Mouse (Mus musculus): ENCODE results near the gene Cdipt. TPM values are rescaled to one million over a fixed set of nuclear protein-coding genes. Genes with fewer than 3 reads are reported as not detected.

The Cdipt gene
- total and polyA plus RNA-seq, 2 experiments from 2014 or later, result 142 to 244 TPM

DNA sequence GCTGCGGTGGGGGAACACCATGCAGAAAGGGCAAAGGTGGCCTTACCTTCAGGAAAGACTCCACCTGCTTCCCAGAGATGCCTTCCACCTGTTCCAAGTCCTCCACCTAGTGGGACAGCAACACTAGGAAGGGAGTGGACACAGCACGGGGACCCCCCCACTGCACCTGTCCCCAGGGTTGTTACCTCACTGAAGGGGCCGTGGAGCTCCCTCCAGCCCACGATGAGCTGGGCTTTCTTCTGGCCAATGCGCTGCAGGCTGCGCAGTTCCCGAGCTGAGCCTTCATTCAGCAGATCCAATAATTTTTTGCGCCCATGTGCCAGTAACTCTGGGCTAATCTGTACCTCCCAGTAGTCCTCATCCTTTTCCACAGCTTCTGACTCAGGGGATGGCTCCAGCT lies 52.2 kb downstream of the Cdipt start:
- H3K4me2 ChIP-seq (ENCODE audit: low read depth, low read length, poor library complexity, severe bottlenecking), result peak overlapping the region; percentile 76
- H3K27ac ChIP-seq (ENCODE audit: low read depth, low read length), result peak overlapping the region; percentile 99
- H3K36me3 ChIP-seq (ENCODE audit: insufficient read depth, low read length), result peaks cover 8% of the 10 kb centered on the region
- H3K9ac ChIP-seq (replicated peaks; ENCODE audit: low read length, poor library complexity, severe bottlenecking), result peak overlapping the region; percentile 79
- WGBS, result 53% methylated on average over 8 of the region's 8 CpGs
- no peaks in the 10 kb centered on the region for H3K27me3 ChIP-seq (ENCODE audit: insufficient read depth, low read length)
- H3K4me3 ChIP-seq (ENCODE audit: low read depth, low read length), result peak overlapping the region; percentile 90
- DNase-seq (ENCODE audit: low spot score) (no peak), ATAC-seq (ENCODE audit: low FRiP score) (no peak)
- no peaks in the 10 kb centered on the region for H3K9me3 ChIP-seq (ENCODE audit: low read length)
- peaks cover 21% of the 10 kb centered on the region for H3K4me1 ChIP-seq (ENCODE audit: insufficient read depth, low read length)
- peak; percentile 11 for TF ChIP-seq CTCF (IDR thresholded peaks at IDR 0.05)

Other genes with a start within 250 kb of the Cdipt start
- gene Mapk3, start 216.3 kb upstream of the Cdipt start, total RNA-seq (2014; rRNA removed), result 121 and 145 TPM in 2 replicates
- 120 and 125 TPM in 2 replicates for gene Mapk3, start 216.3 kb upstream of the Cdipt start, polyA plus RNA-seq (2015; fragmentation: Nextera tagmentation; extraction: Ambion mirVana)
- gene Gdpd3, start 209.6 kb upstream of the Cdipt start, total RNA-seq (2014; rRNA removed), result 0.66 TPM in 1 of 2 replicates, not detected in the other
- gene Gdpd3, start 209.6 kb upstream of the Cdipt start, polyA plus RNA-seq (2015; fragmentation: Nextera tagmentation; extraction: Ambion mirVana), result 1.3 TPM in 2 replicates
- 196 and 209 TPM in 2 replicates for gene Ypel3, start 199.0 kb upstream of the Cdipt start, total RNA-seq (2014; rRNA removed)
- gene Ypel3, start 199.0 kb upstream of the Cdipt start, polyA plus RNA-seq (2015; fragmentation: Nextera tagmentation; extraction: Ambion mirVana), result 219 and 235 TPM in 2 replicates
- gene Tbx6, start 194.4 kb upstream of the Cdipt start, total RNA-seq (2014; rRNA removed), result 0.16 and 1.1 TPM in 2 replicates
- gene Tbx6, start 194.4 kb upstream of the Cdipt start, polyA plus RNA-seq (2015; fragmentation: Nextera tagmentation; extraction: Ambion mirVana), result 0.21 and 0.38 TPM in 2 replicates
- gene Ppp4c, start 183.4 kb upstream of the Cdipt start, total RNA-seq (2014; rRNA removed), result 107 and 137 TPM in 2 replicates
- 127 and 135 TPM in 2 replicates for gene Ppp4c, start 183.4 kb upstream of the Cdipt start, polyA plus RNA-seq (2015; fragmentation: Nextera tagmentation; extraction: Ambion mirVana)
- 52.5 and 60.2 TPM in 2 replicates for gene Fam57b, start 178.2 kb upstream of the Cdipt start, total RNA-seq (2014; rRNA removed)
- 56.3 and 57.1 TPM in 2 replicates for gene Fam57b, start 178.2 kb upstream of the Cdipt start, polyA plus RNA-seq (2015; fragmentation: Nextera tagmentation; extraction: Ambion mirVana)
- not detected in 2 replicates for gene 4930451I11Rik, start 144.3 kb upstream of the Cdipt start, total RNA-seq (2014; rRNA removed)
- 1.1 TPM in 1 of 2 replicates, not detected in the other for gene 4930451I11Rik, start 144.3 kb upstream of the Cdipt start, polyA plus RNA-seq (2015; fragmentation: Nextera tagmentation; extraction: Ambion mirVana)
- 53.8 and 64.1 TPM in 2 replicates for gene Doc2a, start 128.5 kb upstream of the Cdipt start, total RNA-seq (2014; rRNA removed)
- 36.3 and 41.2 TPM in 2 replicates for gene Doc2a, start 128.5 kb upstream of the Cdipt start, polyA plus RNA-seq (2015; fragmentation: Nextera tagmentation; extraction: Ambion mirVana)
- 6.6 and 10.0 TPM in 2 replicates for gene Hirip3, start 113.9 kb upstream of the Cdipt start, total RNA-seq (2014; rRNA removed)
- gene Hirip3, start 113.9 kb upstream of the Cdipt start, polyA plus RNA-seq (2015; fragmentation: Nextera tagmentation; extraction: Ambion mirVana), result 12.2 and 16.3 TPM in 2 replicates
- gene Ino80e, start 113.5 kb upstream of the Cdipt start, total RNA-seq (2014; rRNA removed), result 55.0 and 60.3 TPM in 2 replicates
- gene Ino80e, start 113.5 kb upstream of the Cdipt start, polyA plus RNA-seq (2015; fragmentation: Nextera tagmentation; extraction: Ambion mirVana), result 87.8 and 93.5 TPM in 2 replicates
- gene Taok2, start 91.2 kb upstream of the Cdipt start, total RNA-seq (2014; rRNA removed), result 143 and 160 TPM in 2 replicates
- 45.3 and 47.3 TPM in 2 replicates for gene Taok2, start 91.2 kb upstream of the Cdipt start, polyA plus RNA-seq (2015; fragmentation: Nextera tagmentation; extraction: Ambion mirVana)
- gene Tmem219, start 53.0 kb upstream of the Cdipt start, total RNA-seq (2014; rRNA removed), result 22.8 and 24.7 TPM in 2 replicates
- gene Tmem219, start 53.0 kb upstream of the Cdipt start, polyA plus RNA-seq (2015; fragmentation: Nextera tagmentation; extraction: Ambion mirVana), result 36.4 and 38.2 TPM in 2 replicates
- 129 and 150 TPM in 2 replicates for gene Kctd13, start 47.0 kb upstream of the Cdipt start, total RNA-seq (2014; rRNA removed)
- 166 and 167 TPM in 2 replicates for gene Kctd13, start 47.0 kb upstream of the Cdipt start, polyA plus RNA-seq (2015; fragmentation: Nextera tagmentation; extraction: Ambion mirVana)
- gene Asphd1, start 26.3 kb upstream of the Cdipt start, total RNA-seq (2014; rRNA removed), result 32.3 and 44.5 TPM in 2 replicates
- 16.2 and 17.6 TPM in 2 replicates for gene Asphd1, start 26.3 kb upstream of the Cdipt start, polyA plus RNA-seq (2015; fragmentation: Nextera tagmentation; extraction: Ambion mirVana)
- 235 and 283 TPM in 2 replicates for gene Sez6l2, start 25.4 kb upstream of the Cdipt start, total RNA-seq (2014; rRNA removed)
- gene Sez6l2, start 25.4 kb upstream of the Cdipt start, polyA plus RNA-seq (2015; fragmentation: Nextera tagmentation; extraction: Ambion mirVana), result 66.2 and 72.8 TPM in 2 replicates
- not detected in 2 replicates for gene Cdiptos, start 184 bp downstream of the Cdipt start, total RNA-seq (2014; rRNA removed)
- 0.72 and 0.79 TPM in 2 replicates for gene Cdiptos, start 184 bp downstream of the Cdipt start, polyA plus RNA-seq (2015; fragmentation: Nextera tagmentation; extraction: Ambion mirVana)
- gene Mvp, start 38.7 kb downstream of the Cdipt start, total RNA-seq (2014; rRNA removed), result 4.2 and 7.2 TPM in 2 replicates
- gene Mvp, start 38.7 kb downstream of the Cdipt start, polyA plus RNA-seq (2015; fragmentation: Nextera tagmentation; extraction: Ambion mirVana), result 3.9 and 4.4 TPM in 2 replicates
- 2.4 TPM in 1 of 2 replicates, not detected in the other for gene Pagr1b, start 40.6 kb downstream of the Cdipt start, total RNA-seq (2014; rRNA removed)
- gene Pagr1b, start 40.6 kb downstream of the Cdipt start, polyA plus RNA-seq (2015; fragmentation: Nextera tagmentation; extraction: Ambion mirVana), result 0.66 TPM in 1 of 2 replicates, not detected in the other
- 5.3 TPM in 1 of 2 replicates, not detected in the other for gene Pagr1a, start 41.4 kb downstream of the Cdipt start, total RNA-seq (2014; rRNA removed)
- 33.1 and 41.1 TPM in 2 replicates for gene Pagr1a, start 41.4 kb downstream of the Cdipt start, polyA plus RNA-seq (2015; fragmentation: Nextera tagmentation; extraction: Ambion mirVana)
- 52.3 and 55.5 TPM in 2 replicates for gene Gm42742, start 45.2 kb downstream of the Cdipt start, total RNA-seq (2014; rRNA removed)
- gene Gm42742, start 45.2 kb downstream of the Cdipt start, polyA plus RNA-seq (2015; fragmentation: Nextera tagmentation; extraction: Ambion mirVana), result 45.3 and 55.5 TPM in 2 replicates
- 102 and 155 TPM in 2 replicates for gene Prrt2, start 45.3 kb downstream of the Cdipt start, total RNA-seq (2014; rRNA removed)
- 109 and 124 TPM in 2 replicates for gene Prrt2, start 45.3 kb downstream of the Cdipt start, polyA plus RNA-seq (2015; fragmentation: Nextera tagmentation; extraction: Ambion mirVana)
- 223 and 245 TPM in 2 replicates for gene Maz, start 51.1 kb downstream of the Cdipt start, total RNA-seq (2014; rRNA removed)
- gene Maz, start 51.1 kb downstream of the Cdipt start, polyA plus RNA-seq (2015; fragmentation: Nextera tagmentation; extraction: Ambion mirVana), result 68.3 and 68.6 TPM in 2 replicates
- gene Kif22, start 66.6 kb downstream of the Cdipt start, total RNA-seq (2014; rRNA removed), result 2.9 and 4.2 TPM in 2 replicates
- gene Kif22, start 66.6 kb downstream of the Cdipt start, polyA plus RNA-seq (2015; fragmentation: Nextera tagmentation; extraction: Ambion mirVana), result 11.3 and 11.5 TPM in 2 replicates
- gene Zg16, start 111.4 kb downstream of the Cdipt start, total RNA-seq (2014; rRNA removed), result 0.49 TPM in 1 of 2 replicates, not detected in the other
- gene Zg16, start 111.4 kb downstream of the Cdipt start, polyA plus RNA-seq (2015; fragmentation: Nextera tagmentation; extraction: Ambion mirVana), result not detected in 2 replicates
- gene AI467606, start 115.4 kb downstream of the Cdipt start, total RNA-seq (2014; rRNA removed), result 2.3 and 5.9 TPM in 2 replicates
- gene AI467606, start 115.4 kb downstream of the Cdipt start, polyA plus RNA-seq (2015; fragmentation: Nextera tagmentation; extraction: Ambion mirVana), result 1.4 and 1.9 TPM in 2 replicates
- 1.9 TPM in 2 replicates for gene Qprt, start 146.3 kb downstream of the Cdipt start, total RNA-seq (2014; rRNA removed)
- gene Qprt, start 146.3 kb downstream of the Cdipt start, polyA plus RNA-seq (2015; fragmentation: Nextera tagmentation; extraction: Ambion mirVana), result 1.7 and 1.8 TPM in 2 replicates
- gene Spn, start 161.9 kb downstream of the Cdipt start, total RNA-seq (2014; rRNA removed), result 0.16 TPM in 1 of 2 replicates, not detected in the other
- gene Spn, start 161.9 kb downstream of the Cdipt start, polyA plus RNA-seq (2015; fragmentation: Nextera tagmentation; extraction: Ambion mirVana), result not detected in 2 replicates
- 85.7 and 103 TPM in 2 replicates for gene Cd2bp2, start 220.1 kb downstream of the Cdipt start, total RNA-seq (2014; rRNA removed)
- 62.6 and 64.8 TPM in 2 replicates for gene Cd2bp2, start 220.1 kb downstream of the Cdipt start, polyA plus RNA-seq (2015; fragmentation: Nextera tagmentation; extraction: Ambion mirVana)
- 70.2 and 72.3 TPM in 2 replicates for gene Tbc1d10b, start 232.6 kb downstream of the Cdipt start, total RNA-seq (2014; rRNA removed)
- gene Tbc1d10b, start 232.6 kb downstream of the Cdipt start, polyA plus RNA-seq (2015; fragmentation: Nextera tagmentation; extraction: Ambion mirVana), result 24.5 and 28.7 TPM in 2 replicates
- 0.90 and 1.4 TPM in 2 replicates for gene Mylpf, start 233.0 kb downstream of the Cdipt start, total RNA-seq (2014; rRNA removed)
- gene Mylpf, start 233.0 kb downstream of the Cdipt start, polyA plus RNA-seq (2015; fragmentation: Nextera tagmentation; extraction: Ambion mirVana), result 1.5 and 2.2 TPM in 2 replicates